Mouse (Mus musculus) megakaryocyte progenitor cell, adult 5-6 weeks (primary cell): ENCODE measurements around the gene Oas1h. TPM values are rescaled to one million over a fixed set of nuclear protein-coding genes. Genes with fewer than 3 reads are reported as not detected.
"Not testable (repeated sequence)": the region's sequence is repeated elsewhere in the genome, so short reads cannot be mapped to it uniquely, and the experiment has no call there.

ENCODE experiments used
- ATAC-seq: replicated peaks from 2 replicates; pipeline ENCODE4 v1.8.0; 2016; ENCODE audit warnings: mild to moderate bottlenecking, moderate TSS enrichment, inconsistent platforms; ENCODE audit not compliant: poor library complexity
- total RNA-seq, 2 experiments: library from RNA; stranded (forward) in 1 of 2; stranded (reverse) in 1 of 2; fragments of 157-497, 149-512 nt in 1 of 2; fragments of 200-1000 nt in 1 of 2; gene quantifications; 2 replicates each; pipeline versions ENCODE4 v1.2.3 to v1.2.4; 2015 to 2017

The Oas1h gene
- total RNA-seq, 2 experiments from 2014 or later: not detected

DNA sequence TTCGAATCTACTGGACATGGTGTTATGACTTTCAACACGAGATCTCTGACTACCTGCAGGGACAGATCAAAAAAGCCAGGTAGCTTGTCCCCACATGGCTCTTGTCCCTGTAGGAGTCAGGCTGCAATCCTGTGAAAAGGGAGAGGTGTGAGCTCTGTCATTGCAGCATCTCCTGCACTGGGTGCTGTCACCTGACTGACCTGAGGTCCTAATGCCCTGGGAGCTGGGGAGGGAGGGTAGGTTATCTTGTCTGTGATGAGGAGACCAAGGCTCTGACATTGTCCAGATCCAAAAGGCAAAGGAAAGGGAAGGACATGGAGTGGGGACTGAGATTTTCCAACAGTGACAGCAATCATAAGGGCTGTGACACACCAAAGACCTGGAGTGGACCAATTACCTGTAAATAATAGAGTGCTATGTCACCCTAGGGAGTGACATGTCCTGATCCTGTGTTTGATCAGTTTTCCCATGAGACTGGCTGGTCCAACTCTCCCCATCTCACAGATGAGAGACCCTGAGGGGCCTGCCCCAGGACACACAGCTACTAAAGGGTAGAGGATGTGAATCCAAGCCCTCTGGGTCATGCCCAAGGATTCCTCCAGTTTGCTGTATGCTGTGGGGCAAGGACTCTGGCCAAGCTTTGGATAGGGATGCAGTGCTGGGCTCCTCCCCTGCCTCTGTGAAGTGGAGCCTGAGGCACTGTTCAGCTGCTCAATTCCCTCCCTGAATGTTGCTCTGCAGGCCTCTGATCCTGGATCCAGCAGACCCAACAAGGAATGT lies 58.1 kb downstream of the Oas1h start:
- not testable (repeated sequence) for ATAC-seq

DNA sequence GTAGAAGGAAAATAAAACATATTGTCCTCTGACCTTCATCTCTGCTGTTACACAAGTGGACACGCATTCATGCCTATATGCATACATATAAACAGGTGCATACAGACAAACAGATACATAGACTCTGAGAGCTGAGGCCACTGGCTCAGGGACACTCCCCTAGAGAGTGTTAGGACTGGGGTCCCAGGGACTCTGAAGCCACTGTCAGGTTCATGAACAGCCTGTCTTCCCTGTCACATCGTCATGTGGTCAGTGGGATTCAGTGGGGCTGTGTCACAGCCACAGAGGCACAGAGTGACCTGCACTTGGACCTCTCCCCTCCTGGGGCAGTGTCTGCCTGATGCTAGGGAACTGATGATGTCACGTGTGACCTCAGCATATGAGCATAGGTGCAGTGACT lies 59.1 kb downstream of the Oas1h start:
- no peak for ATAC-seq

Other genes starting within 250 kb of the Oas1h start
- gene Rita1, start 248.8 kb upstream of the Oas1h start, total RNA-seq (2015): 2.0 and 2.3 TPM in 2 replicates
- 4.7 and 5.8 TPM in 2 replicates for gene Rita1, start 248.8 kb upstream of the Oas1h start, total RNA-seq (2017)
- 11.8 and 13.3 TPM in 2 replicates for gene Ddx54, start 248.7 kb upstream of the Oas1h start, total RNA-seq (2015)
- gene Ddx54, start 248.7 kb upstream of the Oas1h start, total RNA-seq (2017): 34.9 and 35.8 TPM in 2 replicates
- gene Cfap73, start 227.2 kb upstream of the Oas1h start, total RNA-seq (2015): not detected in 2 replicates
- gene Cfap73, start 227.2 kb upstream of the Oas1h start, total RNA-seq (2017): not detected in 2 replicates
- gene Rasal1, start 212.6 kb upstream of the Oas1h start, total RNA-seq (2015): 0.10 and 0.67 TPM in 2 replicates
- 0.12 and 2.0 TPM in 2 replicates for gene Rasal1, start 212.6 kb upstream of the Oas1h start, total RNA-seq (2017)
- gene Dtx1, start 149.5 kb upstream of the Oas1h start, total RNA-seq (2015): 0.10 TPM in 1 of 2 replicates, not detected in the other
- not detected in 2 replicates for gene Dtx1, start 149.5 kb upstream of the Oas1h start, total RNA-seq (2017)
- 1.6 and 2.9 TPM in 2 replicates for gene Oas2, start 111.6 kb upstream of the Oas1h start, total RNA-seq (2015)
- gene Oas2, start 111.6 kb upstream of the Oas1h start, total RNA-seq (2017): 0.12 and 0.30 TPM in 2 replicates
- gene Oas3, start 83.8 kb upstream of the Oas1h start, total RNA-seq (2015): 1.1 and 1.5 TPM in 2 replicates
- 1.1 and 1.3 TPM in 2 replicates for gene Oas3, start 83.8 kb upstream of the Oas1h start, total RNA-seq (2017)
- gene Oas1e, start 65.9 kb upstream of the Oas1h start, total RNA-seq (2015): not detected in 2 replicates
- not detected in 2 replicates for gene Oas1e, start 65.9 kb upstream of the Oas1h start, total RNA-seq (2017)
- 0.83 and 1.6 TPM in 2 replicates for gene Oas1c, start 48.9 kb upstream of the Oas1h start, total RNA-seq (2015)
- gene Oas1c, start 48.9 kb upstream of the Oas1h start, total RNA-seq (2017): 2.4 and 6.3 TPM in 2 replicates
- gene Oas1f, start 14.1 kb upstream of the Oas1h start, total RNA-seq (2015): not detected in 2 replicates
- gene Oas1f, start 14.1 kb upstream of the Oas1h start, total RNA-seq (2017): not detected in 2 replicates
- 0.54 and 1.6 TPM in 2 replicates for gene Oas1g, start 26.2 kb downstream of the Oas1h start, total RNA-seq (2015)
- gene Oas1g, start 26.2 kb downstream of the Oas1h start, total RNA-seq (2017): 0.91 and 2.4 TPM in 2 replicates
- gene Oas1a, start 46.1 kb downstream of the Oas1h start, total RNA-seq (2015): 9.6 and 12.0 TPM in 2 replicates
- 11.3 and 12.0 TPM in 2 replicates for gene Oas1a, start 46.1 kb downstream of the Oas1h start, total RNA-seq (2017)
- not detected in 2 replicates for gene Oas1d, start 53.1 kb downstream of the Oas1h start, total RNA-seq (2015)
- gene Oas1d, start 53.1 kb downstream of the Oas1h start, total RNA-seq (2017): not detected in 2 replicates
- not detected in 2 replicates for gene Rph3a, start 148.7 kb downstream of the Oas1h start, total RNA-seq (2015)
- not detected in 2 replicates for gene Rph3a, start 148.7 kb downstream of the Oas1h start, total RNA-seq (2017)